Mouse (Mus musculus): ENCODE data around the gene Rhag.

Gene Rhag

DNA sequence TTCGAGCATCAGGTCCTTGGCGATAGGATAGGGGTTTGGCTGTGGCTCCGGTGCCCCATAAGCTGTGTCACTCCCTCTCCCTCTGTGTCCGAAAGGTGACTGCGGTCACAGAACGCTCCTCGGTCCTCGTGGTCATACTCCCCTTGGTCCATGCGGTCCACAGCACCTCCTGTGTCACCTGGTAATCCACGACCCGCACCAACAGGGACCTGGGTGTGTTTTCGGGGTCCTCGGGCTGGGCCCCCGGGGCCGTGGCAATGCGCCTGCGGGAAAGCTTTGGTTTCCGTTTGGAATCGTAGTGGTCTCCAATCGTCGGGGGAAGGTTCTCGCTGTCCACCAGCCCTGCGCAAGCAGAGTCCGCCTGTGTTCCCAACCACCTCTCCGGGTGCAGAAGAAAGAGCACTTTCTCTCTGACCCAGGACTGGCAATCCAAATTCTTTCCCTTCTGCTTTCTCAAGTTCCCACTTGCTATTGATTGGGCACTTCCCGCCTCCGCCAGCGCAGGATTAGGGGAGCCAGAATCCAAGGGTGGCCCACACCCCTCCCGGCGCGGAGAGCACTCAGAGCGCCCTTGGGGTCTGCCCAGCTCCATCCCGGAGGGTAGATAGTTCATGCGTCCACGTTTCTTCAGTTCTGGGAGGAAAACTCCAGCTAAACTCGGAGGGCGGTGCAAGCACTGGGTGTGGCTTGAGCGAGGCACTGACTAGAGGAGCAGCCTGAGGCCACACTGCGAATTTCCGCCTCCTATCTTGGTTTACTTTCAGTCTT, 69.2 kb downstream of the Rhag start, which contains the start of gene 9130008F23Rik:
9130008F23Rik (minus strand) TSS at position 636 of the 768 bp plus-strand sequence.
- under 1% methylated on average over 40 of the region's 40 CpGs for WGBS

DNA sequence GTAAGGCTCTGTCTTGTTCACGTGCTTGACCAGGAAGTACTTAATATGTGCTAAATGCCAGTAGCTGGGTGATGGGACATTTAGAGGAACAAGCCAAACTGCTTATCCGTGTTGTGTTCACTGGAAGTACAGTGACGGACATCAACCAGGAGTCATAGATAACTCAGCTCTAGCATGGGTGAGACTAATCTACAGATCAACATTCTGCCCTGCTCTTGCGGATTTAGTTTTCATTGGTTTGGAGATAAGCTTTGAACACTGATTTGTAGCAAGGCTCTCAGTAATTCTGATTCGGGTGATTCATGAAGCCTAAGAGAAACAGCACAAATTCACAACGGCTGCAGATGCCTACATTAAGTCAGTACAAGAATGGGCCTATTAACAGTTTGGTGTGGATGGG, 71.2 kb downstream of the Rhag start:
- WGBS = 94% methylated on average over 6 of the region's 6 CpGs

DNA sequence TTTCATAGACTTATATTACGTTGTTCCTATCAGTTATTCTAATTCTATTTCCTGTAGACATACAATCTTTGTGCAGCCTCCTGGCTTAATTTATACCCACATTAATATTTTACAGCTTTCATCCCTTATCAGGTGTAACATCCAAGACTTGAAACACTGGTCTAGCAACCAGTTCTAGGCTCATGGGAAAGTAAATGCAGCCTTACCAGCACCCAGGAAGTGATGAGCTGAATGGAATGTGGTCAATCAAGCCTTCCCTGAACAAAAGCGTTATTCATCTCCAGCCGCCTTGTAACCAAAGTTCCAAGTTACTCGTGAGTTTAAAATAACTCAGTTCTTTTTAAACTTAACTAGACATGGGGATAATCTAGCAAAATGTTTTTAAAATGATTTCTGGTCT, 74.2 kb downstream of the Rhag start:
- 80% methylated on average over 4 of the region's 4 CpGs for WGBS

DNA sequence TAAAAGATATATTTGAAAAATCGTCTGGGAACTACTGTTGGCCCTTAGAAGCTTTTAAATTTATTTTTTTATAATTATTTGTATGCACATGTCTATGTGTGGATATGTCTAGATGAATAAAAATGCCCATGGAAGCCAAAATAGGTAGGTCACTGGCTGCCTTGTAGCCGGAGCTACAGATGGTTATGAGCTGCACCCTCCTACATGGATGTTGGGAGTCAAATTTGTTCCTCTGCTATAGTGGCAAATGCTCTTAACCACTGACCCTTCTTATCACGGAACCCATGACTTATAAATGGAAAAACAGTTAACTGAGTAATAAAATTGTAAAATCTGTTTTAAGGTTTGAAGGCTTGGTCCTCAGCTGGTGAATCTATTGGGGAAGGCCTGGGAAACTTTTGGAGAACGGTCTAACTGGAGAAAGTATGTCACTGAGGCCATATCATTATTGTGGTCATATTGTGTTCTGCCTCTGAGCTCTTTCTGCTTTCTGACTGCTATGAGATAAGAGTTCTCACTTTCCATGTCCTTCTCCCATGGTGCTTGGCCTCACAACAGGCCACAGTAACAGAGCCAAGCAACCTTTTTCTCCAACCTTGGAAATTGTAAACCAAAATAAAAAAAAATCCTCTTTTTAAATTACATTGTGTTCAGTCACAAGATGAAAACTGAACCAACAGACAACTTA, 77.1 kb downstream of the Rhag start:
- 84% methylated on average over 4 of the region's 4 CpGs for WGBS

All from cerebral cortex, adult 2 months (tissue).